Mouse (Mus musculus): Measurements from ENCODE around the gene 1500009C09Rik. TPM values are rescaled to one million over a fixed set of nuclear protein-coding genes. Genes with fewer than 3 reads are reported as not detected.

Gene 1500009C09Rik
- not detected for polyA plus RNA-seq (2017; shearing (Covaris generic))

DNA sequence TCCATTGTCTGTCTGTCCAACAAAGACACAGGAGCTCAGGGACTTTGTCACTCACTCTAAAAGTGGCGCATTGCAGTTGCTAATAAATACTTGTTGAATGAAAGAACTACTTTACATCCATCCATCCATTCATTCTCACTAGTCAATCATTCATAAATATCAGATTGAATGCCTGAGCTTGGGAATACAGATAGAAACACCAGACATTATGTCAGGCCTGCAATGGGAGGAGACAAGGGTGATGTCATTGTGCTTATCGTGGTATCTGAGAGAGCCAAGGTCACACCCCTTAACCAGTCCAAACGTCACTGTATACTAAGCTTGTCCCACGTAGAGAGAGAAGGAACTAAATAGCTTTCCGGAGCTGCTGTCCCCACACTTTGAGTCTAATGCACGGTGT lies at the start of gene 1500009C09Rik:
TSS of gene 1500009C09Rik (plus strand) at position 301 of the 400 bp plus-strand sequence.
- ATAC-seq = no peak

DNA sequence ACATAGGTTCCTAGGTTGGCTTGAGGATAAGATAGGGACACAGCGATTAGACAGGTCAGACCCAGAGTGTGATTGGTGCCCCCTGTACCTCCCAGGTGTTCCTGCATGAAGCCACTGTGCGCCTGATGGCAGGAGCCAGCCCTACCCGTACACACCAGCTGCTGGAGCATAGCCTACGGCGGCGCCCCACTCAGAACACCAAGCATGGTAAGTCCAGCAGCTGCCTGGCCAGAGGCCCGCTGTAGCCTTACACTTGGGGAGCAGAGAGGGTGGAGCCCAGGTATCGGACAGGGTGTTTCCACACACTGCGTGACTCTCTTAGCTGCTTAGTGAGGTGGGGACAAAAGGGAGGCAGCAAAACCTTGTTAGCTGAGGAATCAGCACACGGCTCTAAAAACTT lies 49.1 kb upstream of the 1500009C09Rik start:
- ATAC-seq = no peak

DNA sequence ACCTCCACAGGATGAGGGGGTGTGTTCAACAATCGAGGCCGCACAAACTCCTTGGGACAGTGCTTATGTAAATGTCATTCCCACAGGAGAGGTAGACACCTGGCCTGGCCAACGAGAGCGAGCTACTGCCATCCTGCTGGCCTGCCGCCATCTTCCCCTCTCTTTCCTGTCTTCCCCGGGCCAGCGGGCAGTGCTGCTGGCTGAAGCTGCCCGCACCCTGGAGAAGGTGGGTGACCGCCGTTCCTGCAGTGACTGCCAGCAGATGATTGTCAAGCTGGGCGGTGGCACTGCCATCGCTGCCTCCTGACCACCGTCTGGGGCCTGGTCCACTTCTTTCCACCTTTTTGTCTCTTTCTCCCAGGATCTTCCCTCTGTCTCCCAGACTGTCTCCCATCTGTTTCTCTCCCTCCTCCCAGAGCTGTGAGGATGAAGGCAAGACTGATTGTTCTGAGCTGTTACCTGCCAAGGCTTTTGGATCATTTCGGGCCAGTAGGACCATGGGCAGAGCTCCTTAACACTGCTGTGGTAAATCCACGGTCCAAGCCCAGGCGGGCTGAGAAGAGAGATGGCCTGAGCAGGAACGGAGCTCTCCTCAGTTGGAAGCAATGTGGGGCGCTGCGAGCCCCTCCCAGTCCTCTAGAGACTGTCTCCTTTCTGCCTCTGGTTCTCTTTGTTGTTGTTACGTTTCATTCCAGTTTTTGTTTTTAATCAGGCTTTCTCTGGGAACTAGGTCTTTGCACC lies 48.4 kb upstream of the 1500009C09Rik start:
- no peak for ATAC-seq

DNA sequence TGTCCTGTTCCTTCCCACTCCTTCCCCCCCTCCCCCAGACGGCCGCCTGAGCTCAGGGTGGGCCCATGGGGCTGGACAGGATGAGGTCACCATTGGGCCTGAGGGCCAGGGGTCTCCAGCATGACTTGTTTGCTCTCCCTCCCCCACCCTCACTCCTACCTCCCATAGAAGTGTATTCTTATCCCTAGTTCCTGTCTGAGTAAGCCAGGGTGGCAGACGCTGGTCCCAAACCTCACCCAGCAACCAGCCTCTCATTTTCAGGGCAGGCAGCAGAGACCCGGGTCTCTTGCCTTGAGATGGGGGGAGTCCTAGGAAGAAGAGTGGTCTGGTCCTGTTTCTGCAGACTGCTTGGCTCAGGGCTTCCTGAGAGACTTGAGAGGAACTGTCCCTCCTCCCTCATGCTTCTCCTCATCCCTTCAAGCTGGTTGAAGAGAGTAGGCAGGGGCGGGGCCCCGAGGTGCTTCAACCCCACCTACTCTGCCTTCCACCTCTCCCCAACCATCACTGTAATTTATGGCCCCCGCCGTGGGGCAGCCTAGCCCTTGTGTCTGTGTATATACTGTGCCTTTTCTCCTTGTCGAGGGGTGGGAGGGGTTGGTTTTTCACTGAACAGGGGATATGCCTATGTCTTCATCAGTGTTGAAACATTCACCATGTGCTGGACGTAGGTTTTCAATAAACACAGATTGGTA lies 47.4 kb upstream of the 1500009C09Rik start:
- ATAC-seq = no peak

DNA sequence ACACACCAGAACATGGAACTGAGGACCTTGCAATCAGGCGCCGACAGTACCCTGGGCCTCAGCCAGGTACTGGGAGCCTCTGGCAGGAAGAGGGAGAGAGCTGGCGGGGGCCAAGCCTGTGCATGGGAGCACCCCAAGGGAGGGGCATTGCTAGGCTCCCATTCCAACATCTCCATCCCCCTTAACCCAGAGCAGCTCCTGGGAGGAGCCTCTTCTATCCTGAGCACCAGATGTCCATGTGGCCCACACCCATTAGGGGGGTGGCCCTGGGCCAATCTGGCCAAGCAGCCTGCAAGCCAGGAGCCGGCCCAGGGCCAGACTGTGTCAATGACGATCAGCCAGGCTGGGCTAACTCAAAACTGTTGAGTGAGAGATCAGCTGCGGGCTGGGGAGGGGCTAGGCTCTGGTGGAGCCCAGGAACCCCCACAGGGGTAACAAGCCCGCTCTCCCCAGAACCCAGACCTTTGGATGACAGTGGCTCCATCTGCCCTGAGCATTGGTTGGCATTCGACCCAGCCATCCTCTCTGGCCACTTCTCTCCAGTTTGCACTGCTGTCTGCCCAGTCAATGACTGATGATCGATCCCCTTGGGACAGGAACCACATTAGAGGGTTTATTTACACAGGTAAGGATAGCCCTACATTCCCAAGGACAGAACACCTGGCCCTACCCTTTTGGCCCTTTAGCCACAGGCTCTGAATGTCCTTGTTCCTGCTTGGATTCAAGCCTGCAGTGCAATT lies 45.7 kb upstream of the 1500009C09Rik start:
- no peak for ATAC-seq

DNA sequence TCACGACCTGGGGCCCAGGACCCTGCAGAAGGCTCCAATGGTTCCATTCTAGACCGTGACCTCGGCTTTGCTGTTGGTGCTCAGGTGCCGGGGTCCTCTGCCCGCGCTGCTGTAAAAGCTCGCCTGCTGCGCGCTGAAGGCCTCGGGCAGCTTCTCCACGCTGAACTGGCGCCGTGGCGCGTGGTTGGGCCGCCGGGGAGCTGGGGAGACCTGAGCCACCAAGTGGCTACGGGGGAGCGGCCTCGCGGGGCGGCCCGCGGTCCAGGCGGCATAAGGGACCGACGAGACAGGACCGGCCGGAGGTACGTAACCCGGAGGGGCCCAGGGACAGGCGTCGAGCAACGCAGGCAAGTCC lies 45.1 kb upstream of the 1500009C09Rik start:
- no peak for ATAC-seq

DNA sequence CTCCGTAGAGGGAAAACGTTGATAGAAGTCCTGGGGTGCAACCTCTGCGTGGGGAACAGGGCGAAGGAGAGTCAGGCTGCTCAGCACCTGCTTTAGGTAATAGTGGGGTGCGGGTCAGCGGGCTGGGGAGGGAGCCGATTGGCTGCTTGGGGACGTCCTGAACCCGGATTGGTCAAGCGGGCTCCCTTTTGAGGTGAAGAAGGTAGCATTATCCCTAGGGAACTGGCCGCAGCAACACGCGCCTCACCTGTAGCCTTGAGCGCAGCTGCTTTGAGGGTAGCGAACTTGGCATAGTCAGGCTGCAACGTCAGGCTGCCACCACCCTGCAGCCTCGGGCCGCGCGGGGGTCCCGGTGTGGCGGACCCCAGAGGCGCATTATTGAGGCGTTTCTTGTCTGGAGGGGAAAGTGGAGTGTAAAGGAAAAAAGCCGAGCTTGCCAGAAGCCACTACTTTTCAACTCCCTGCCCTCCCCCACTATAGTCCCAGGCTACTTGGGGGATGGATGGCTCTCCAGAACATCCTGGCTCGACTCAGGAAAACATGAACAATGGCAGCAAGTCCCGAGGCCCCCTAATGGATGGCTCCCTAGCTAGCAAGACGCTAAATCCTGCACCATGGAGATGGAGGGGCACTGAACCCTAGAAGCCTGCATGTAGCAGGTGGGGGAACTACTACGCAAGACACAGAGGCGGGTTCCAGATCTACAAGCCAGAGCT lies 44.5 kb upstream of the 1500009C09Rik start:
- no peak for ATAC-seq

DNA sequence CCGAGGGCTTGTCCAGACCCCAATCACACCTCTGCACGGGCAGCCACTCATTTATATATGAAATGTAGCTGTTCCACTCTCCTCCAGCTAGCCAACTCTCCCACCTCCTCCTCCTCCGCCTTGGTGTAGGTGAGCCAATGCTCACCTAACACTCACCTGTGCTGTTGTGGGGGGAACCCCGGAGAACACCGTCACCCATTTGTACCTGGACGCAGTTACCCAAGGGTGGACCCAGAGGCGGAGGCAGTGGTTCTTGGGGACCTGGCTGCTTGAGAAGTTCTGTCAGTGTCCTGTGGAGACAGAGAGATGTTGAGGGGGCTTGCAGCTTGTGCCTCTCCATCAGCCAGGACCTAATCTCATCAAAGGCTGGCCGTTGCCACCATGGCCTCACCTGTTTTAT lies 43.9 kb upstream of the 1500009C09Rik start:
- ATAC-seq = no peak

DNA sequence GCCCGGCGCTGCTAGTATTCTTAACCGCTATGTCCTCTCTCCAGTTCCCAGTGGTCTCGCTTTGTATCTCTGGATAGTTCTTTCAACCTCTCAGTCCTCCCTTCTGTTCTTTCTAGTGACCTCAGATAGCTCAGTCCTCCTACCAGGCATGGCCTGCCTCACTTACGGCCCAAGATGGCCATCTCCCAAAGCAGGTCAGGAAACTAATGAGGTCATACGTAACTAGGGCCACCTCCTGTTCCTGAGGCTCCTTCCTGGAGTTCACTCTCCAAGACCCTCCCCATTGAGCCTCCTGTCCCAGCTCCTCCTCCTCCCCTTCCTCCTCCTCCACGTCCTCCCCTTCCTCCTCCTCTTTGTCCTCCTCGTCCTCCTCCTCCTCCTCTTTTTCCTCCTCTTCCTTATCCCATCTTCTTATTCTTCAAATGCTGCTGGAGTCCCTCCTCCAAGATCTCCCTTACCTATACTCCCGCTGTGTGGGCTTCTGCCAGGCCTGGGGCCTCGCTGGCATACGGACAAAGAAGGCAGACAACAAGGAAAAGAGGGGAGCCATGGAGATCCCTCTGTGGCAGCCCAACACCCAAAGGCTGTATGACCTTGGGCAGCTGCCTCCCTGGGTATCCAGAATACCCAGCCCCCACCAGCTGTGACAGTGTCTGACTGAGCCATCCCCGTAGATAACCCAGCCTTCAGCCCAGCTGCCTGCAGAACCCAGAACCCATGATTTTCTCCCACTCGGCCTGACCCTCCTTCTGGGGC lies 42.7 kb upstream of the 1500009C09Rik start:
- no peak for ATAC-seq

DNA sequence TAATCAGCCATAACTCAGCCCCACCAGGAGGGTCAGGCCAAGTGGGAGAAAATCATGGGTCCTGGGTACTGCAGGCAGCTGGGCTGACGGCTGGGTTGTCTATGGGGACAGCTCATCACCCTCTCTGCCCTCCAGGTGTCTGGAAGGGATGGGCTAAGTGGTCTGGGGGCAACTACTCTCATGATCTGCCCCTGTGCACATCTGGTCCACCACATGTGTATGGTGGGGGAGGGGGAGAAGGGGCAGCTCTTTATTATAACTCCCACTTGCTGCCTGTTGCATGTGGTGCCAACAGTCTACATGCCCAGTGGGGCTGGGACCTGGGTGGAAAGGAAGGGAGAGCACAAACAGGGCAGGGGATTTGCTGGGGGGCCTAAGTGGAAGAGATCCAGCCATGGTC lies 41.4 kb upstream of the 1500009C09Rik start:
- ATAC-seq = no peak

DNA sequence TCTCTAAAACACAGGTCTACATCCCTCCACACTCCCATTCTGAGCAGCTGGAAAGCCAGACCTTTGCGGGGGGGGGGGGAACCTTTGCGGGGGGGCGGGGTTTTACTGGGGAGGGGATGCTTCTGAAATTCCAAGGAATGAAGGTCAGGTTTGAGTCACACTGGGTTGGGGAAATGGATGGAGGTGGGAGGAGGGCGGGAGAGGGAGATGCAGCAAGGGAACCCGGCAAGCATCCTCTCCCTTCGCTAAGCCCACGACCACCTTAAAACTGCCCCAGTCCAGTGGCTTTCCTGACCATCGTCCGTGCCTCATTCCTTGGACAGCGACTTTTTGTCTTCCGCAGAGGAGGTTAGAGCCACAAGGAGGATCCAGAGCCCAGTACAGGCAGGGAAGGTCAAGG lies 40.9 kb upstream of the 1500009C09Rik start:
- no peak for ATAC-seq

DNA sequence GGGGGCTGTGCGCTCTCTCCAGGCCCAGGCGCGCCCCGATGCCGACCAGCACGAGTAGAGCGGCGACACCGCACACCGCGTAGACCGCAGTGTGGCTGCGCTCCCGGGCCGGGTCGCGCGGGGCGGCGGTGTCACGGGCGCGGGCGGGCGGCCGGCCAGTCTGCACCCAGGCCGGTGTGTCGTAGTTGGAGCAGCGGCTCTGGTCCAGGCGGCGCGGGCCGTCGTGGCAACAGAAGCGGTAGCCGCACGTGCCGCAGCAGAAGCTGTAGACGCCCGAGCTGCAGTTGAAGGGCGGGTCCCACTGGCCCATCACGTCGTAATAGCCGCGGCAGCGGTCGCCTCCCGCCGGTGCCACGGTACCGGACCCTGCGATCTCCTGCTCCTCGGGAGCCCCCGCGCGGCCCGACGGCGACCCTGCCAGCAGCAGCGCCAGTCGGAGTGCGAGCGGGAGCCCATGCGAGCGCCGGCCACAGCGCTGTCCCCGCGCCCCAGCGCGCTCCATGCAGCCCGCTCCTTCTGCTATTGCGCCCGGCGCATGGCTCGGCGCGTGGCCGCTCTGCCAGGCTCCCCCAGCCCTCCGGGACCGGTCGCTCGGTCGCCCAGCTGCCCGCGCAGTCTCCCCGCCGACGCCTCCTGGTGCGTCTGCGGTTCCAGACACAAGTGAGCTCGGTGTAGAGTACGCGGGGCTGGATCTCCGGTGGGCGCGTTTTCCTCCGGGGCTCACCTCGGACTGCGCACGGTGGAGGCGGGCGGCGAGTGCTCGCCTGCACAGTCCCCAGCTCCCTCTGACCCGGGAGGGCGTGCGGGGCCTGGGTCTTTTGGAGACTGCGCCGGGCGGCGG lies 40.1 kb upstream of the 1500009C09Rik start:
- no peak for ATAC-seq

DNA sequence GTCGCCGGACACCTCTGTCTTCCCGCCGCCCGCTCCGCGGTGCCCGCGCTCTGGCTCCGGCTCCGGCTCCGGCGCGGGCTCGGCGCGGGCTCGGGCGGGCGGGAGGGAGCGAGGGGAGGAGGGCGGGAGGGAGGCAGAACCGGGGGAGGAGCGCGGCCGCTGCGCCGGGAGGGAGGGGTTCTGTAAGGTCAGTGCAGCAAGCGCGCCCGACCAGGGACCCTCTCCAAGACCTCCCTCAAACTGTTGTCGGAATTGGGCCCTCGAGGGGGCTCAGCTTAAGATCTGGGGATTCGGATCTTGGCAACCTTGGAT lies 39.5 kb upstream of the 1500009C09Rik start, which contains the start of gene Shisa8:
TSS of gene Shisa8 (minus strand) at position 64 of the 312 bp plus-strand sequence.
- no peak for ATAC-seq

DNA sequence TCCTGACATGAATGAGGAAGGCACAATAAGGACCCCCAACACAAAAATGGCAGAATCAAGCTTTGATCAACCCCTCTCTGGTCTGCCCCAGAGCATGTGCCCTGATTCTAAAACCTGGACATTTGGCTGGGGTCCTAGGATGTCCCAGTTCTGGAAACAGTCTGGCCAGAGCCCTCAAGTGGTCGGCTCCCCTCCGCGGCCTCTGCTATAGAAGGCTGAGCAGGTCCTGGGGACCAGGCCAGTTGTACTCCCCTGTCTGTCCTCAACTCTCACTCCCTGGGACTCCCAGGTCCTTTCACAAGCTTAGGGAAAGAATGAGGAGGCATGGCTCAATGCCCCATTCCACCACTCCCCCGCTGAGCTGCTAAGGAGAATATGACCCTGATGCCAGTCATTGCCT lies 39.0 kb upstream of the 1500009C09Rik start:
- ATAC-seq = no peak

DNA sequence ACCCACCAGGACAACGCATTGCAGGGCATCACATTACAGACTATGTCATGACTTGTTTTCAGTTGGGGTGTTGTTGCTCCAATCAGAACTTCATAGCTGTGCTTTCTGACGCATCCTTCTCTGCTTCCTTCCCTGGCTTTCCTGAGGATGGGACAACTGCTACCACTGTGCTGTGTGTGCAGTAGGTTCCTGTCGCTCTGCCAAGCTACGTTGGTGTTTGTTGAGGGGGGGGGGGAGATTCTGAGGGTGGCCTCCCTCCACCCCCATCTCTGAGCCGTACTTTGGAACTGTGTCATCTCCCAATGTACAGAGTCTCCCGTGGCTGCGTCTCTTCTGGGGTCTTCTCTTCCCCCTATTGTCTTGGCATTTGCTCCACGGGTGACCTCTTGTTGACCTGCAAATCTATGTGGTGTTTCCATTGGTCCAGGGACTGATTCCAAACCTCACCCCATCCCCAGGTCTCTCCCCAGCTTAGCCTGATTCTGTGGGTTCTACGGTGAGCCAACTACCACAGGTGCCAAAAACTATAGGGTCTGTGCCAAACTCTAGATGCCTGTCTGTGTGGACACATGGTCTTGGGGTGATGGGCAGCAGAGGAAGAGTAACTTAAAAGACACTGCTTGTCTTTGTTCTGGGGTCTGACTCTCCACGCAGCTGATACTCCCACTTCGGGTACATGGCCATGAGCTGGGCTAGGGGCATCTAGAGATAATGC lies 36.7 kb upstream of the 1500009C09Rik start:
- no peak for ATAC-seq

DNA sequence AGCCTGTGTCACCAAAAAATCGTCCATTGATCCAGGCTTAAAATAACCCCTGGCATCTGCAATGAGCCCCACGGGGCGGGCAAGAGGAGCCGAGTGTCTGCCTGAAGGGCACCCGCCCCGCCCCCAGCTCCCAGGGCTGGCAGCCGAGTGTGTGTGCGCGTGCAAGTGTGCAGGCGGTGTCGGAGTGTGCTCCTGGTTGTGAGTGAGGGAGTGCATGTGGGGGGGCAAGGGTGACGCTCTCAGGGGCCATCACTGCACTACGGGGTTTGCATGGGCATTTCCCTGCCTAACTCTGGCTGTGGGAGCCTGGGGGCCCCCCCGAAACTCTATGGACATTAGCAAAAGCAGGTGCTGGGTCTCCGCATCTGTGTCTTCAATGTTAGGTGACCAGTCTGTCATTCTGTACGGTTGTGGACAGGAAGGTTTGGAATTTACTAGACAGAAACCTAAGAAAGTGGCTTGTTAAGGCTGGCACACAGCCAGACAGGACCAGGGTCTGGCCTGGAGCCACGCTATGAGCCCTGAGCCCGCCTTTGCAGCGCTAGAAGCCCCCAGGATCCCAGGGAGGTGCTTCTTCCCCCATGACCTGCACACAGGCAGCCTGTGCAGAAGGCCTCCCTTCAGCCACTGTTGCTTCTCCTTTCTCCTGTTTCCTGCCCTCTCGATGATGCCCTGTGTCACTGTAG lies 35.9 kb upstream of the 1500009C09Rik start:
- ATAC-seq = no peak

DNA sequence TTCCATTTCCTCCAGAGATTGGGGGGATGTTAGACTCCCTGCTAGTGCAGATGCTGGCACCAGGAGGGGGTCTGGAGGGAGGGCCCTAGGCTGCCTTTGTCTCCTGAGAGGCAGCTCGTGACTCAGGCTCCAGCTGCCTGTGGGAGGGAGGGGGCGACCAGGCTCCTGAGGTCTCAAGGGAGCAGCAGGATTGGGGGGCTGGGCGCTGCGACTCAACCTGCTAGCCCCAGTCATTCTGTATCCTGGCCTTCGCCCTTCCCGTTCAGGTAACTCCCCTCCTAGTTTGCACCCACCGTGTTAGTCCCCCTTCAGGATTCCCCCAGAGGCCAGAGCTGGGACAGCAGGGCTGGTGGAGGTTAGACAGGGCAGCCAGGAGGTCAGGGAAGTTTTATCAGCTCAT lies 35.2 kb upstream of the 1500009C09Rik start:
- ATAC-seq = no peak

DNA sequence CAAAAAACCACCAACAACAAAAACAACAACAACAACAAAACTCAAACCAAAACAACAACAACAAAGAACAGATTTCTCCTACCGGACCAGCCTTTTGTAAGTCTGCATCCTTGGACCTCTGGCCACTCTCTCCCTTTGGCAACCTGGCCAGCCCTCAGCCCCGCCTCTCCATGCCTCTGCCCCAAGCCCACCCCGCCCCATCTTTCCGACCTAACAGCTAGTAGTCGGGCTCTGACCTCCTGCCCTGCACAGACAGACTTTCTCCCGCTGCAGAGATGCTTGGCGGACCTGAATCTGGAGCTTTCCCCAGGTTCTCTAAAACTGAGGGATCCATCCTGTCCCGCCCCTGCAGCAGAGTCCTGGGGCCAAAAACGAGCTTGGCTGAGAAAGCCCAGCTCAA lies 34.2 kb upstream of the 1500009C09Rik start:
- no peak for ATAC-seq

DNA sequence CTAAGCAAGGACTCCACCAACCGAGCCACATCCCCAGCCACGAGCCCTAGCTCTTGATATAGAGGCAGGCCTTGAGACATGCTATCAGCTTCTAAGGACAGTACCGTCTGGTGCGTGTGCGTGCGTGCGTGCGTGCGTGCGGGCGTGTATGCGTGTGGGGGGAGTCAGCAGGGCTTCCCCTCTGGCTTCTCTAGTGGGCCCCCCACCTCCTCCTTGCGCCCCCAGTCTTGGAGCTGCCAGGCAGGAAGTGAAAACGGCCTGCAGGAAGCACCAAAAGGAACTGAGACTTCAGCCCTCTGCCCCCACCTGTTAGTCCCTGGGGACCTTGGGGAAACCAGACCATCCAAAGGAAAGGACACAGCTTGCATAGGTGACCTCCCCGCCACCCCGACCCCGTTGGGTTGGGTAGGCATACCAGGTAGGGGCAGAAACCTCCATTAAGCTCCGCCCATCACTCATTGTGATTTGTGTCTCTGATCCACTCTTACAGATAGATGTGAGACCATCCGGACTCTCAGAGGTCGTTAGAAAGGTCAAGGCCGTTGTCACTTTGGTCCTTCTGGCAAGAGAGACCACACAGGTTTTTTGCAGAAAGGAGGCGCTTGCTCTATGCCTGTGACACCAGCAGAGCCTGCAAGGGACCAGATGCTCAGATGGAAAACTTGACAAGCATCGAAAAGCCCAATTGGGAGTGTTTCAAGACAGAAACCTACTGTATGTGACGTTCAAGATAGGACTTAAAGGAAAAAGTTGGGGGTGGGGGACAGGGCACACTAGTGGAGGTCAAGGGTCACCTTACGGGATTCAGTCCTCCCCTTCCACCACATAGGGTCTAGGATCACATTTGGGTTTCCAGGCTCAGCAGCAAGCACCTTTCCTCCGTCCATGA lies 33.2 kb upstream of the 1500009C09Rik start:
- ATAC-seq = no peak
